Mouse (Mus musculus) thymus, adult 18-20 months (tissue): ENCODE data around the gene Mogs.
A peak's percentile ranks its signal among the peaks of the same experiment; 100 is the strongest.

Source experiments
- DNase-seq, 2 experiments: peaks; one replicate each; pipeline ENCODE4 v3.0.0; 2022; ENCODE audit warnings: mixed read lengths in 2 of 2

Mogs gene

GRCm38 (mm10) chr6:83098411-83098810 lies 16.9 kb upstream of the Mogs start:
- DNase-seq, result no peak

- peak; percentile 83 to 95 for DNase-seq
Measured at GRCm38 (mm10) chr6:83101316-83101687, 14.0 kb upstream of the Mogs start, which contains the start of the genes Ccdc142 and Gm42688. Gene Ccdc142, plus strand, starts transcription at chr6:83101601. Gene Gm42688, plus strand, starts transcription at chr6:83101617.

GRCm38 (mm10) chr6:83101688-83102556 lies 13.4 kb upstream of the Mogs start:
- peak; percentile 64 to 68 for DNase-seq

GRCm38 (mm10) chr6:83103130-83103650 lies 12.1 kb upstream of the Mogs start:
- DNase-seq, result no peak

GRCm38 (mm10) chr6:83104158-83104557 lies 11.1 kb upstream of the Mogs start:
- DNase-seq, result no peak

GRCm38 (mm10) chr6:83107566-83108400 lies 7.5 kb upstream of the Mogs start:
- peak; percentile 62 to 69 for DNase-seq

GRCm38 (mm10) chr6:83108762-83109668 lies 6.3 kb upstream of the Mogs start, which contains the start of gene Mrpl53:
Gene Mrpl53, plus strand, starts transcription at chr6:83109040.
- DNase-seq, result peak; percentile 53 to 64

GRCm38 (mm10) chr6:83111510-83112136 lies 3.7 kb upstream of the Mogs start:
- DNase-seq, result no peak

- DNase-seq, result peak in 1 of 2 experiments; percentile 42
Measured at GRCm38 (mm10) chr6:83115682-83116372, 531 bp downstream of the Mogs start.

- no peak for DNase-seq
Measured at GRCm38 (mm10) chr6:83116373-83117164, 1.3 kb downstream of the Mogs start.

GRCm38 (mm10) chr6:83117165-83117438 lies 1.8 kb downstream of the Mogs start:
- DNase-seq, result no peak

GRCm38 (mm10) chr6:83117616-83118015 lies 2.3 kb downstream of the Mogs start:
- no peak for DNase-seq

GRCm38 (mm10) chr6:83118369-83118768 lies 3.1 kb downstream of the Mogs start:
- DNase-seq, result no peak

GRCm38 (mm10) chr6:83118825-83119733 lies 3.8 kb downstream of the Mogs start:
- DNase-seq, result peak in 1 of 2 experiments; percentile 21

GRCm38 (mm10) chr6:83119734-83120051 lies 4.4 kb downstream of the Mogs start:
- DNase-seq, result no peak

- peak; percentile 91 to 97 for DNase-seq
Measured at GRCm38 (mm10) chr6:83120930-83121862, 5.9 kb downstream of the Mogs start, which contains the start of gene Wbp1. Gene Wbp1, minus strand, starts transcription at chr6:83121559.

GRCm38 (mm10) chr6:83121863-83122710 lies 6.8 kb downstream of the Mogs start:
- DNase-seq, result peak in 1 of 2 experiments; percentile 44
